Mouse (Mus musculus) MEL (cell line): ENCODE measurements around the gene Rora. TPM values are rescaled to one million over a fixed set of nuclear protein-coding genes. Genes with fewer than 3 reads are reported as not detected.

Source experiments
- DNase-seq: peaks from one replicate; pipeline ENCODE4 v3.0.0; 2011; ENCODE audit warnings: low read depth, low spot score
- H3K27ac ChIP-seq: 2 replicates; pipeline ENCODE4 v1.5.1; 2012; ENCODE audit warnings: low read depth, mild to moderate bottlenecking, control low read depth, low read length, moderate library complexity; ENCODE audit not compliant: control insufficient read depth
- H3K27me3 ChIP-seq, 2 experiments: fragments of 150-350 bp in 1 of 2; sonication (generic) in 1 of 2; 2 replicates each; pipeline ENCODE4 v1.6.1; 2012; ENCODE audit warnings: low read length in 2 of 2, mild to moderate bottlenecking in 2 of 2, improper control_type of control experiment in 1 of 2, moderate library complexity in 1 of 2; ENCODE audit not compliant: insufficient read depth in 2 of 2, control insufficient read depth in 1 of 2
- H3K36me3 ChIP-seq, 2 experiments: 2 replicates each; pipeline ENCODE4 v1.6.1; 2012 to 2014; ENCODE audit warnings: low read length in 2 of 2, improper control_type of control experiment in 1 of 2, inconsistent platforms in 1 of 2, mild to moderate bottlenecking in 1 of 2; ENCODE audit not compliant: insufficient read depth in 2 of 2, control insufficient read depth in 1 of 2
- H3K4me1 ChIP-seq, 2 experiments: fragments of 150-350 bp in 1 of 2; sonication (generic) in 1 of 2; 2 replicates each; pipeline ENCODE4 v1.6.1; 2012; ENCODE audit warnings: low read length in 2 of 2, improper control_type of control experiment in 1 of 2, mild to moderate bottlenecking in 1 of 2; ENCODE audit not compliant: insufficient read depth in 2 of 2, control insufficient read depth in 1 of 2
- H3K4me3 ChIP-seq, 2 experiments: fragments of 150-350 bp in 1 of 2; sonication (generic) in 1 of 2; 2 replicates each; pipeline ENCODE4 v1.5.1; 2012; ENCODE audit warnings: low read depth in 2 of 2, low read length in 2 of 2, mild to moderate bottlenecking in 2 of 2, moderate library complexity in 2 of 2, control low read depth in 1 of 2, improper control_type of control experiment in 1 of 2; ENCODE audit not compliant: control insufficient read depth in 1 of 2, insufficient read depth in 1 of 2
- H3K79me2 ChIP-seq: 2 replicates; pipeline ENCODE4 v1.6.1; 2012; ENCODE audit warnings: mild to moderate bottlenecking, low read length, moderate library complexity; ENCODE audit not compliant: control insufficient read depth, poor library complexity, insufficient read depth
- H3K9ac ChIP-seq: 2 replicates; pipeline ENCODE4 v1.6.1; 2012; ENCODE audit warnings: low read depth, mild to moderate bottlenecking, control low read depth, low read length, moderate library complexity; ENCODE audit not compliant: control insufficient read depth, poor library complexity, severe bottlenecking
- H3K9me3 ChIP-seq: fragments of 150-350 bp; sonication (generic); replicated peaks from 2 replicates; pipeline ENCODE4 v1.6.1; 2012; ENCODE audit warnings: mild to moderate bottlenecking, low read length, improper control_type of control experiment, moderate library complexity; ENCODE audit not compliant: insufficient read depth
- BHLHE40 ChIP-seq: IDR thresholded peaks from 2 replicates; pipeline ENCODE4 v1.6.1; 2012; ENCODE audit warnings: low read depth, mild to moderate bottlenecking, inconsistent platforms, low read length, improper control_type of control experiment, borderline replicate concordance
- CHD2 ChIP-seq: IDR thresholded peaks from 2 replicates; pipeline ENCODE4 v1.6.1; 2011; ENCODE audit warnings: low read length, improper control_type of control experiment
- CTCF ChIP-seq, 3 experiments: IDR thresholded peaks in 2 of 3; conservative IDR thresholded peaks in 1 of 3; 2 replicates each; pipeline ENCODE4 v1.5.1; 2011 to 2012; ENCODE audit warnings: low read length in 3 of 3, low read depth in 2 of 3, mild to moderate bottlenecking in 2 of 3, improper control_type of control experiment in 1 of 3, inconsistent platforms in 1 of 3, mixed read lengths in 1 of 3, moderate library complexity in 1 of 3; ENCODE audit not compliant: control insufficient read depth in 1 of 3, insufficient read depth in 1 of 3, poor library complexity in 1 of 3, severe bottlenecking in 1 of 3
- ELF1 ChIP-seq: IDR thresholded peaks from 2 replicates; pipeline ENCODE4 v1.6.1; 2014; ENCODE audit warnings: low read depth, mild to moderate bottlenecking, inconsistent platforms, low read length, improper control_type of control experiment, moderate library complexity
- EP300 ChIP-seq, 2 experiments: IDR thresholded peaks; 2 replicates each; pipeline ENCODE4 v1.6.1; 2011; ENCODE audit warnings: improper control_type of control experiment in 2 of 2, low read length in 2 of 2, low read depth in 1 of 2, mild to moderate bottlenecking in 1 of 2
- ETS1 ChIP-seq: IDR thresholded peaks from 2 replicates; pipeline ENCODE4 v1.6.1; 2012; ENCODE audit warnings: low read depth, mild to moderate bottlenecking, inconsistent platforms, low read length, improper control_type of control experiment, moderate library complexity
- GABPA ChIP-seq: IDR thresholded peaks from 2 replicates; pipeline ENCODE4 v1.6.1; 2012; ENCODE audit warnings: low read depth, mild to moderate bottlenecking, inconsistent platforms, low read length, improper control_type of control experiment, moderate library complexity
- JUND ChIP-seq: IDR thresholded peaks from 2 replicates; pipeline ENCODE4 v1.6.1; 2011; ENCODE audit warnings: low read depth, mild to moderate bottlenecking, improper control_type of control experiment, low read length
- KAT2A ChIP-seq: conservative IDR thresholded peaks from 2 replicates; pipeline ENCODE4 v1.6.1; 2012; ENCODE audit warnings: low read depth, low read length, improper control_type of control experiment, inconsistent platforms
- MAX ChIP-seq: IDR thresholded peaks from 2 replicates; pipeline ENCODE4 v1.6.1; 2011; ENCODE audit warnings: low read length, improper control_type of control experiment
- POLR2AphosphoS5 ChIP-seq: IDR thresholded peaks from 2 replicates; pipeline ENCODE4 v1.6.1; 2012; ENCODE audit warnings: low read depth, borderline replicate concordance, mild to moderate bottlenecking, inconsistent platforms, low read length, moderate library complexity, mixed read lengths
- RAD21 ChIP-seq: IDR thresholded peaks from 2 replicates; pipeline ENCODE4 v1.6.1; 2011; ENCODE audit warnings: mild to moderate bottlenecking, low read depth, low read length, improper control_type of control experiment
- RCOR1 ChIP-seq: IDR thresholded peaks from 2 replicates; pipeline ENCODE4 v1.6.1; 2012; ENCODE audit warnings: low read depth, mild to moderate bottlenecking, inconsistent platforms, low read length, improper control_type of control experiment
- SIN3A ChIP-seq: IDR thresholded peaks from 2 replicates; pipeline ENCODE4 v1.6.1; 2012; ENCODE audit warnings: low read length, improper control_type of control experiment, inconsistent platforms
- USF1 ChIP-seq: IDR thresholded peaks from 2 replicates; pipeline ENCODE4 v1.6.1; 2014; ENCODE audit warnings: low read depth, mild to moderate bottlenecking, inconsistent platforms, low read length, improper control_type of control experiment, moderate library complexity
- USF2 ChIP-seq, 2 experiments: IDR thresholded peaks; 2 replicates each; pipeline ENCODE4 v1.6.1; 2011 to 2012; ENCODE audit warnings: improper control_type of control experiment in 2 of 2, low read length in 2 of 2, borderline replicate concordance in 1 of 2, inconsistent platforms in 1 of 2, low read depth in 1 of 2, mild to moderate bottlenecking in 1 of 2; ENCODE audit not compliant: insufficient read depth in 1 of 2
- ZC3H11A ChIP-seq: IDR thresholded peaks from 2 replicates; pipeline ENCODE4 v1.6.1; 2012; ENCODE audit warnings: low read depth, mild to moderate bottlenecking, inconsistent platforms, low read length, improper control_type of control experiment
- ZKSCAN1 ChIP-seq: IDR thresholded peaks from 2 replicates; pipeline ENCODE4 v1.6.1; 2012; ENCODE audit warnings: low read depth, mild to moderate bottlenecking, inconsistent platforms, low read length, improper control_type of control experiment, moderate library complexity
- ZMIZ1 ChIP-seq: IDR thresholded peaks from 2 replicates; pipeline ENCODE4 v1.6.1; 2012; ENCODE audit warnings: low read depth, mild to moderate bottlenecking, inconsistent platforms, low read length, improper control_type of control experiment, moderate library complexity
- polyA plus RNA-seq, 2 experiments: library from polyadenylated mRNA; stranded (reverse) in 1 of 2; unstranded in 1 of 2; fragments of >175 nt in 1 of 2; fragments of >200 nt in 1 of 2; gene quantifications; 2 replicates each; pipeline versions ENCODE4 v1.2.1 to v1.2.4; 2012; ENCODE audit warnings: low replicate concordance in 2 of 2, low read depth in 1 of 2; ENCODE audit not compliant: insufficient read length in 2 of 2, insufficient read depth in 1 of 2, missing spikeins in 1 of 2
- total RNA-seq: library from RNA; depleted of rRNA; stranded (reverse); fragments of 300-350 nt; gene quantifications from 2 replicates; pipeline ENCODE4 v1.2.3, GENCODE M21; 2012

Rora gene
- total and polyA plus RNA-seq, 3 experiments = not detected

- no peaks in the 10 kb centered on the region for H3K4me1 ChIP-seq
- TF ChIP-seq JUND (no peak), KAT2A (no peak), USF1 (no peak), ELF1 (no peak), CHD2 (no peak)
- H3K27me3 ChIP-seq = no peaks in the 10 kb centered on the region
- H3K79me2 ChIP-seq = no peaks in the 10 kb centered on the region
- H3K9me3 ChIP-seq = no peaks in the 10 kb centered on the region
- H3K9ac ChIP-seq = no peak overlapping the region
- H3K36me3 ChIP-seq = no peaks in the 10 kb centered on the region
- DNase-seq = no peak
- H3K27ac ChIP-seq = no peak overlapping the region
- H3K4me3 ChIP-seq = no peak overlapping the region
Measured at GRCm38 (mm10) chr9:68899525-68900222, 246.1 kb downstream of the Rora start.

GRCm38 (mm10) chr9:68906361-68906883 is 252.8 kb downstream of the Rora start:
- no peak overlapping the region for H3K9ac ChIP-seq
- H3K36me3 ChIP-seq = no peaks in the 10 kb centered on the region
- H3K9me3 ChIP-seq = no peaks in the 10 kb centered on the region
- H3K4me3 ChIP-seq = no peak overlapping the region
- no peaks in the 10 kb centered on the region for H3K79me2 ChIP-seq
- H3K4me1 ChIP-seq = no peaks in the 10 kb centered on the region
- TF ChIP-seq ZMIZ1 = no peak
- TF ChIP-seq EP300 (IDR thresholded peaks at IDR 0.05; ENCODE audit: low read depth in 1 of 2, low read length in 2 of 2) = no peak
- TF ChIP-seq ZC3H11A = no peak
- no peak for TF ChIP-seq RAD21
- TF ChIP-seq BHLHE40 = no peak
- no peak for TF ChIP-seq KAT2A
- no peak for TF ChIP-seq ELF1
- no peak for TF ChIP-seq GABPA
- no peak for TF ChIP-seq ZKSCAN1
- no peak for TF ChIP-seq POLR2AphosphoS5
- no peak for TF ChIP-seq JUND
- no peak for TF ChIP-seq ETS1
- no peak for TF ChIP-seq USF2 (IDR thresholded peaks at IDR 0.05; ENCODE audit: borderline replicate concordance in 1 of 2, insufficient read depth in 1 of 2, low read depth in 1 of 2, low read length in 2 of 2)
- no peak for TF ChIP-seq CTCF (IDR thresholded peaks at IDR 0.05 in 2 of 3, conservative IDR thresholded peaks at IDR 0.05 in 1 of 3; ENCODE audit: control insufficient read depth in 1 of 3, insufficient read depth in 1 of 3, low read depth in 2 of 3, low read length in 3 of 3, poor library complexity in 1 of 3, severe bottlenecking in 1 of 3)
- no peak for TF ChIP-seq MAX
- no peak for TF ChIP-seq SIN3A
- TF ChIP-seq RCOR1 = no peak
- no peak for DNase-seq
- no peaks in the 10 kb centered on the region for H3K27me3 ChIP-seq
- H3K27ac ChIP-seq = no peak overlapping the region
